Mouse (Mus musculus) small intestine, adult 2 months (tissue): ENCODE data around the gene Gng8.

Experiments used
- CTCF ChIP-seq: fragments of 200-500 bp; IDR thresholded peaks from 2 replicates; pipeline ENCODE4 v1.5.1; 2012; ENCODE audit warnings: low read depth, mild to moderate bottlenecking, control low read depth, inconsistent platforms, low read length, moderate library complexity, mixed read lengths; ENCODE audit not compliant: insufficient replicate concordance, insufficient read length; ENCODE audit errors: extremely low read depth
- POLR2A ChIP-seq: fragments of 200-500 bp; IDR thresholded peaks from 2 replicates; pipeline ENCODE4 v1.6.1; 2012; ENCODE audit warnings: low read depth, mild to moderate bottlenecking, control low read depth, inconsistent platforms, low read length, moderate library complexity

- TF ChIP-seq POLR2A (no peak), CTCF (no peak)
These were observed 16.5 kb upstream of the Gng8 start, which contains the start of gene Dact3 for GRCm38 (mm10) chr7:16875310-16875325.
